Mouse (Mus musculus): ENCODE measurements around the gene Unc45b.
"Not testable (repeated sequence)": the region's sequence is repeated elsewhere in the genome, so short reads cannot be mapped to it uniquely, and the experiment has no call there.

Unc45b gene

GRCm38 (mm10) chr11:82891936-82892335, 18.4 kb upstream of the Unc45b start, which contains the start of gene Fndc8:
Gene Fndc8, plus strand, starts transcription at chr11:82892124.
- in situ Hi-C loops (cut with MboI, MseI): loop anchor here (5.0 to 10.0 kb wide), 2 partner anchors 75 to 277 kb away; no protein-coding TSS in a partner anchor

GRCm38 (mm10) chr11:82897478-82897877, 12.9 kb upstream of the Unc45b start:
- in situ Hi-C loops (cut with MboI, MseI): loop anchor here in 1 of 2 experiments (10.0 kb wide), 1 partner anchor 283 kb away; no protein-coding TSS in a partner anchor

- in situ Hi-C loops (cut with MboI, MseI): loop anchor here in 1 of 2 experiments (10.0 kb wide), 1 partner anchor 285 kb away; no protein-coding TSS in a partner anchor
Measured at GRCm38 (mm10) chr11:82899720-82900119, 10.6 kb upstream of the Unc45b start.

DNA sequence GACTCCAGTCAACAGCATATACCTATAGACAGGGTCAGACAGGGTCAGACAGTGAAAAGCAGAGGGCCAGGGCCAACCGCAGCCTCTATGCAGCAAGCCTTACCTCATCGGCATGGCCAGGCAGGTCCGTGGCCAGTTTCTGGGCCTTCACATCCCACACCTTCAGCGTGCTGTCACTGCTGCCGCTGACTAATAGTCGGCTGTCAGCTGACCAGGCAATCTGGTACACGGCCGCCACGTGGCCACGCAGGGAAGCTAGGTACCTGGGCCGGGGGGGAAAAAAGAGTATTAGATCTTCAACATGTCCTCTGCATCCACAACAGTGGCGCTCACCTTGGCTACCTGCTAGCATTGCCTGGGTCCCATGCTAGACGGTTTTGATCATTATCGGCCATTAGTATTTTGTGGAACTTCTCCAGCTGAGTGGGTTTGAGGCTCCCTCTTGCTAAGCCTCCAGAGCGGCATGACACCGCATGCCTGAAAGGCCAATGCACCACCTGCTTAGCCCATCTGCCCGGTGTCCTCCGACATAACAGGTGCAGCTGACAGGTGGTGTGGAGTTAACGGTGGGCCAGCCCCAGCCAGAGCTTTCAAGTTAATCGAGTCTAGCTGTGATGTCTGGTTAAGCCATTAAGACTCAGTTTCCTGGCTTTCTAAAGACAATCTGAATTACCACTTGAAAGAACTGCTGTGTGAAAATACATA, 8.6 kb upstream of the Unc45b start:
- in situ Hi-C loops (cut with MboI, MseI): no loop called here

DNA sequence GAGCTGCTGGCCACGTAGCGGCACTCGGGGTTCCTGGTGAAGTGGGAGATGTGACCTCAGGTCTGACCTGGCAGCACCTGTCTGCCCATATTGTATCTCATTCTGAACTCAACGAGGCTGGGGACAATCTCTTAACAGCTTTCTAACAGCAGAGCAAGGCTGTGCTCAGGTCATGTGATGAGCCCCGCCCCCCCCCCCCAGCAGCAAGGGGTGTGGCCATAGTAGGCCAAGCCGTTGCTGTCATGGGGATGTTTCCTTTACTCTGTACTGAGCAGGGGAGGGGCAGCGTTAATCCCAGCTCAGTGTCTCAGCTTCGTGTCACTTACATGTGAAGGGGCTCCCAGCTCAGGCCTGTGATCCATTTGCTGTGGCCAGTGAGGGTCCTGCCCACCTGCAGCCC, 5.4 kb upstream of the Unc45b start:
- in situ Hi-C loops (cut with MboI, MseI): no loop called here

GRCm38 (mm10) chr11:82905816-82906215, 4.5 kb upstream of the Unc45b start:
- in situ Hi-C loops (cut with MboI, MseI): no loop called here

DNA sequence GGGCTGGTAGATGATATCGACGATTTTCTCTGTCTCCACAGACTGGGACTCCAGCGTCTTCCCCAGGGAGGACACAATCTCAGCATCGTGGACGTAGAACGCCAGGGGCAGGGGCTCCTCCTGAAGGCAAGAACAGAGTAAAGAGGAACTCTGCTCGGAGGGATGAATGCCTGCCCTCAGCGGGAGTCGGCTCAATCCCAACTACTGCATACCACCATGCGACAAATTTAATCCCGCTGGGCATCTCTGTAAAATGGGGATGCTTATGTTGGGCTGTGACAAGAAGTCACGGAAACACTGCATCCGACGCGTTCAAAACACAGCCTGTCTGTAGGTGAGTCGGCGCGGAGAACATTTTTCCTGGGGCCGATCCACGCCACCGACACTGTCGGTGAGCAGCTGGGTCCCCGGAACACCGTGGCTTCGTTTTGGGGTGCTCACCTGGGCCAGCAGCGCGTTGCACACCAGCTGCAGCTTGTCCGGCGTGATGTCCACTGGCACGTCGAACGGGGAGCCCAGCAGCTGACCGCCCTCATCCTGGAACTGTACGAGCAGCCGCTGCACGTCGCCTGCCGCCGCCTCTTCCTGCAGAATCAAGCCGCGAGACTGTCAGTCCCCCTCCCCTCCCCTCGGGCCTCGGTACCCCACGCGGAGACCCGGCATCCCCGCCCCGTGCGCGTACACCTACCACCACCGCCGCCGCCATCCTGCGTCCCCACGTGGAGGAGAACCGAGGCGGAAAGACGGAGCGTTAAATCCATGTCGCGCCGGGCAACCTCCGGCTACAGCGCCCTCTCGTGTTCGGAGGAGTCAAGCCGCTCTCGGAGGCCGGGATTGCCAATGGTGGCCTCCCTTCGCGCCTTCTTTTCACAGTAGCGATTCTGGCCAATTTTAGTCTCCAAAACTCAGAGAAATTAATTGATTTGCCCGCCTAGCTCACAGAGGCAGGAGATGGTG, 2.4 kb upstream of the Unc45b start, which contains the start of gene Nle1:
TSS of gene Nle1 (minus strand) at position 761 of the 957 bp plus-strand sequence.
- in situ Hi-C loops (cut with MboI, MseI): no loop called here

GRCm38 (mm10) chr11:82908608-82908989, 1.8 kb upstream of the Unc45b start:
- in situ Hi-C loops (cut with MboI, MseI): no loop called here

DNA sequence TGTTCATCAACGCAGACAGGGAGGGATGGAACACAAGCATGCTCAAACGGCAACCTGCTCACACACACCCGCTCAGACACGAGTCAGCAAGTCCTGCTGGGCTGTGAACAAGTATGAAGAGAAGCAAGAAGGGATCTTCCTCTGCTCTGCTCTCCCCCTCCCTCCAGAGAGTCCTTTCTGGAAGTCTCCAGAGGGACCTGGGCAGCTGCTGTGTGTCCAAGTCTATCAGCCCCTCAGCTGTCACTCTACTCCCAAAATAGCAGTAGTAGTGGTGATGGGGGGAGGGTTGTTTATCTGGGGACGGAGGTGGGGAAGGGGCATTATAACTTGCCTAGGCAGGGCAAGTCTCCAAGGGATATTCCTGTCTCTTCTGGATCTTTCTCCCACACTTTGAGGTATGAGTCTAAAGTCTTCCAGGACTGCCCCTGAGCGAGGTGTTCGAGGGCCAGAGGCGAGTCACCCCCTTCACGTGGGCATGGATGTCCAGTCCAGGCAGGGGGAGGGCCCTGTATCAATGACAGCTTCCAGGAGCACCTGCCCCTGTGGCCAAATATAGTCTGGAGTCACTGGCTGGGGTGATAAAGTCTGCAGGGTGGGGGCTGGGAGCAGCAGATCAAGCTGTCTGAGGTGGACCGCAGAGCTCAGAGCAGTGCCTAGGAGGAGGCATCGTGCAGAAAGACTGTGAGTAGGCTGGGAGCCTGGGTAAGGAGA, 484 bp downstream of the Unc45b start:
- in situ Hi-C loops (cut with MboI, MseI): loop anchor here (10.0 kb wide), 3 partner anchors 234 to 284 kb away; partner anchors contain the start of gene Slfn3 (in 1 of the 2)

DNA sequence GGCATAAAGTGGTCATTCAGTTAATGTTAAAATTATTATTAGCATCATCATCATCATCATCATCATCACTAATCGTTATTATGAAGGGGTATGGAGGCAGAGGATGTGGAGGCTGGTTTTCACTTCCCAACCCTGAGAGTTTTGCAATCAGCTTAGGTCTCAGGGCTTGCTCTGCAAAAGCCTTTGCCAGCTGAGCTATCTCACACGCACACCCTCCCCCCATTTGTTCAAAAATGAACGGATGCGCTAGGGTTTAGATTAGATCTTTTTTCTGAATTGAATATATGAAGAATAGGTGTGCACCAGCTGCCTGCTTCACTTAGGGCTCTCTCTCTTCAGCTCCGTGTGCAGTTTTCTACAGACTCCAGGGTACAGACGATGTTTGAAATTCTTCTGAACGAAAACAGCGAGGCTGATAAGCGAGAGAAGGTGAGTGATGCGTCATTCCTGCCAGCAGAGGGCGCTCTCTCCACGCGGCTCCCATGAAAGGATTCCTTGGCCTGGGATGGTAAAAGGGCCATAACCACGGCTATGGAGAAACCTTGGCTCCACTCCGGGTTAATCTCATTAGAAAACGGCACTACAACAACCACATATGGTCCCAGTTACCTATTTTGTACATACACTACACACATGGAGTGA, 4.5 kb downstream of the Unc45b start:
- in situ Hi-C loops (cut with MboI, MseI): loop anchor here (10.0 kb wide), 3 partner anchors 230 to 280 kb away; partner anchors contain the start of gene Slfn3 (in 1 of the 2)

- in situ Hi-C loops (cut with MboI, MseI): loop anchor here in 1 of 2 experiments (10.0 kb wide), 1 partner anchor 504 kb away; the partner anchor contains the start of gene Gas2l2
Measured at GRCm38 (mm10) chr11:82920768-82921167, 10.4 kb downstream of the Unc45b start.

GRCm38 (mm10) chr11:82921691-82922090, 11.3 kb downstream of the Unc45b start:
- in situ Hi-C loops (cut with MboI, MseI): loop anchor here in 1 of 2 experiments (10.0 kb wide), 1 partner anchor 503 kb away; the partner anchor contains the start of gene Gas2l2

GRCm38 (mm10) chr11:82923910-82924309, 13.6 kb downstream of the Unc45b start:
- in situ Hi-C loops (cut with MboI, MseI): loop anchor here in 1 of 2 experiments (10.0 kb wide), 1 partner anchor 501 kb away; the partner anchor contains the start of gene Gas2l2

- in situ Hi-C loops (cut with MboI, MseI): loop anchor here in 1 of 2 experiments (10.0 kb wide), 1 partner anchor 496 kb away; the partner anchor contains the start of gene Gas2l2
Measured at GRCm38 (mm10) chr11:82928897-82929632, 18.7 kb downstream of the Unc45b start.

GRCm38 (mm10) chr11:82929633-82929950, 19.2 kb downstream of the Unc45b start:
- in situ Hi-C loops (cut with MboI, MseI): loop anchor here in 1 of 2 experiments (10.0 kb wide), 1 partner anchor 495 kb away; the partner anchor contains the start of gene Gas2l2

DNA sequence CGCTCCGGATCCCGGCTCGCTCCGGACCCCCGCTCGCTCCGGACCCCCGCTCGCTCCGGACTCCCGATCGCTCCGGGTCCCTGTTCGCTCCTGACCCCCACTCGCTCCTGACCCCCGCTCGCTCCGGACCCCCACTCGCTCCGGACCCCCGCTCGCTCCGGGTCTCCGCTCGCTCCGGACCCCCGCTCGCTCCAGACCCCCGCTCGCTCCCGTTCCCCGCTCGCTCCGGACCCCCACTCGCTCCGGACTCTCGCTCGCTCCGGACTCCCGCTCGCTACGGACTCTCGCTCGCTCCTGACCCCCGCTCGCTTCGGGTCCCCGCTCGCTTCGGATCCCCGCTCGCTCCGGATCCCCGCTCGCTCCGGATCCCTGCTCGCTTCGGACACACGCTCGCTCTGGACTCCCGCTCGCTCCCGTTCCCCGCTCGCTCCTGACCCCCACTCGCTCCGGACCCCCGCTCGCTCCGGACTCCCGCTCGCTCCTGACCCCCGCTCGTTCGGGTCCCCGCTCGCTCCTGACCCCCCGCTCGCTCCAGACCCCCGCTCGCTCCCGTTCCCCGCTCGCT, 20.1 kb downstream of the Unc45b start:
- in situ Hi-C loops (cut with MboI, MseI): not testable (repeated sequence)

DNA sequence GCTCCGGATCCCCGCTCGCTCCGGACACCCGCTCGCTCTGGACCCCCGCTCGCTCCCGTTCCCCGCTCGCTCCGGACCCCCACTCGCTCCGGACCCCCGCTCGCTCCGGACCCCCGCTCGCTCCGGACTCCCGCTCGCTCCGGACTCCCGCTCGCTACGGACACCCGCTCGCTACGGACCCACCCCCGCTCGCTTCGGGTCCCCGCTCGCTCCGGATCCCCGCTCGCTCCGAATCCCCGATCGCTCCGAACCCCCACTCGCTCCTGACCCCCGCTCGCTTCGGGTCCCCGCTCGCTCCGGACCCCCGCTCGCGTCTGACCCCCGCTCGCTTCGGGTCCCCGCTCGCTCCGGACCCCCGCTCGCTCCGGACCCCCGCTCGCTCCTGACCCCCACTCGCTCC, 20.8 kb downstream of the Unc45b start:
- in situ Hi-C loops (cut with MboI, MseI): not testable (repeated sequence)

GRCm38 (mm10) chr11:82931671-82932450, 21.5 kb downstream of the Unc45b start:
- in situ Hi-C loops (cut with MboI, MseI): not testable (repeated sequence)

Measured in T-helper 17 cell (primary cell).